Mouse (Mus musculus): ENCODE measurements around the gene Myoz2. TPM values are rescaled to one million over a fixed set of nuclear protein-coding genes. Genes with fewer than 3 reads are reported as not detected.

The Myoz2 gene
- total RNA-seq, 1 experiment from 2014 or later: not detected

- no peak for ATAC-seq (replicated peaks in 1 of 2; ENCODE audit: insufficient read depth in 1 of 2, low FRiP score in 2 of 2, low TSS enrichment in 1 of 2, low read depth in 1 of 2, poor library complexity in 2 of 2, severe bottlenecking in 2 of 2)
Observed at GRCm38 (mm10) chr3:122968391-122968790, 66.4 kb downstream of the Myoz2 start.

- ATAC-seq (replicated peaks in 1 of 2; ENCODE audit: insufficient read depth in 1 of 2, low FRiP score in 2 of 2, low TSS enrichment in 1 of 2, low read depth in 1 of 2, poor library complexity in 2 of 2, severe bottlenecking in 2 of 2): no peak
Observed at GRCm38 (mm10) chr3:122964301-122964700, 70.5 kb downstream of the Myoz2 start.

Other genes with a start within 250 kb of the Myoz2 start
- gene Fabp2, start 139.9 kb downstream of the Myoz2 start, total RNA-seq (2017): not detected in 2 replicates
- not detected in 2 replicates for gene Gm10959, start 115.7 kb downstream of the Myoz2 start, total RNA-seq (2017)
- 30.1 and 31.5 TPM in 2 replicates for gene 1810037I17Rik, start 110.8 kb downstream of the Myoz2 start, total RNA-seq (2017)
- gene Usp53, start 50.5 kb downstream of the Myoz2 start, total RNA-seq (2017): 14.6 and 18.9 TPM in 2 replicates
- 4.1 and 6.6 TPM in 2 replicates for gene Synpo2, start 201.1 kb upstream of the Myoz2 start, total RNA-seq (2017)
- gene Sec24d, start 232.4 kb upstream of the Myoz2 start, total RNA-seq (2017): 19.0 and 22.5 TPM in 2 replicates

All from hematopoietic stem cell, adult 5-6 weeks (primary cell).